Mouse (Mus musculus) midbrain, embryonic 14.5 days (tissue): ENCODE measurements around the gene Zfp106. TPM values are rescaled to one million over a fixed set of nuclear protein-coding genes. Genes with fewer than 3 reads are reported as not detected.

ENCODE experiments used
- ATAC-seq: fragments of 200-750 bp; cut with Nextera tagmentation; 2 replicates; pipeline ENCODE4 v1.8.0; 2017; ENCODE audit warnings: moderate number of reproducible peaks, moderate library complexity; ENCODE audit not compliant: low FRiP score, low TSS enrichment
- DNase-seq: peaks from one replicate; pipeline ENCODE4 v3.0.0-alpha.2; 2015
- H3K27ac ChIP-seq: fragments of 300-500 bp; sonication (generic); replicated peaks from 2 replicates; pipeline ENCODE4 v1.5.1; 2014; ENCODE audit warnings: mild to moderate bottlenecking, low read depth, low read length, moderate library complexity
- H3K27me3 ChIP-seq: fragments of 300-500 bp; sonication (generic); 2 replicates; pipeline ENCODE4 v1.6.1; 2014; ENCODE audit warnings: low read length, control low read depth, mixed read lengths; ENCODE audit not compliant: control insufficient read depth, insufficient read depth
- H3K36me3 ChIP-seq: fragments of 300-500 bp; sonication (generic); 2 replicates; pipeline ENCODE4 v1.6.1; 2014; ENCODE audit warnings: low read length, control low read depth; ENCODE audit not compliant: control insufficient read depth, insufficient read depth
- H3K4me1 ChIP-seq: fragments of 300-500 bp; sonication (generic); 2 replicates; pipeline ENCODE4 v1.6.1; 2014; ENCODE audit warnings: mild to moderate bottlenecking, antibody characterized with exemption, low read length, control low read depth; ENCODE audit not compliant: control insufficient read depth, insufficient read depth
- H3K4me2 ChIP-seq: fragments of 300-500 bp; sonication (generic); 2 replicates; pipeline ENCODE4 v1.6.1; 2014; ENCODE audit warnings: mild to moderate bottlenecking, low read length, moderate library complexity
- H3K4me3 ChIP-seq: fragments of 300-500 bp; sonication (generic); replicated peaks from 2 replicates; pipeline ENCODE4 v1.5.1; 2014; ENCODE audit warnings: low read depth, low read length
- H3K9ac ChIP-seq: fragments of 300-500 bp; sonication (generic); replicated peaks from 2 replicates; pipeline ENCODE4 v1.6.1; 2014; ENCODE audit warnings: mild to moderate bottlenecking, low read length, moderate library complexity
- H3K9me3 ChIP-seq: fragments of 300-500 bp; sonication (generic); 2 replicates; pipeline ENCODE4 v1.6.1; 2016; ENCODE audit warnings: low read length, control low read depth, mixed read lengths; ENCODE audit not compliant: control insufficient read depth
- WGBS: fragments of 180-500 bp; shearing (Covaris S2); extraction: QIAGEN DNeasy Blood & Tissue Kit; methylation state at CpG from one replicate; pipeline ENCODE4 v1.1.7; 2014; 5-methylcytosine and 5-hydroxymethylcytosine counted together
- polyA plus RNA-seq: library from polyadenylated mRNA; unstranded; fragments of >200 nt; fragmentation: Nextera tagmentation; extraction: Ambion mirVana; gene quantifications from 2 replicates; pipeline ENCODE4 v1.2.1, GENCODE M21; 2014

The Zfp106 gene
- polyA plus RNA-seq, 1 experiment from 2014 or later: 53.6 TPM

- Histone ChIP-seq H3K4me3 (no peak overlapping the region), H3K9ac (no peak overlapping the region), H3K36me3 (peaks cover 94% of the 10 kb centered on the region), H3K27me3 (no peaks in the 10 kb centered on the region), H3K9me3 (no peaks in the 10 kb centered on the region), H3K4me1 (no peaks in the 10 kb centered on the region), H3K27ac (no peak overlapping the region), H3K4me2 (no peak overlapping the region)
- ATAC-seq (no peak), DNase-seq (peak; percentile 11)
These were observed 34.1 kb downstream of the Zfp106 start for GRCm38 (mm10) chr2:120529531-120529930.

- H3K9me3 ChIP-seq: no peaks in the 10 kb centered on the region
- H3K4me3 ChIP-seq: no peak overlapping the region
- no peak for ATAC-seq
- no peak overlapping the region for H3K9ac ChIP-seq
- H3K4me1 ChIP-seq: no peaks in the 10 kb centered on the region
- H3K27me3 ChIP-seq: no peaks in the 10 kb centered on the region
- H3K4me2 ChIP-seq: no peak overlapping the region
- no peak overlapping the region for H3K27ac ChIP-seq
- no peak for DNase-seq
- 95% methylated on average over 5 of the region's 5 CpGs for WGBS
- peaks cover 96% of the 10 kb centered on the region for H3K36me3 ChIP-seq
These were observed 36.9 kb downstream of the Zfp106 start for GRCm38 (mm10) chr2:120526771-120527170.

GRCm38 (mm10) chr2:120518547-120519210, 45.0 kb downstream of the Zfp106 start:
- DNase-seq: no peak
- H3K9ac ChIP-seq: no peak overlapping the region
- no peak for ATAC-seq
- 92% methylated on average over 5 of the region's 5 CpGs for WGBS
- H3K4me3 ChIP-seq: no peak overlapping the region
- H3K4me1 ChIP-seq: no peaks in the 10 kb centered on the region
- no peaks in the 10 kb centered on the region for H3K9me3 ChIP-seq
- no peak overlapping the region for H3K27ac ChIP-seq
- no peaks in the 10 kb centered on the region for H3K27me3 ChIP-seq
- no peak overlapping the region for H3K4me2 ChIP-seq
- peaks cover 98% of the 10 kb centered on the region for H3K36me3 ChIP-seq

- Histone ChIP-seq H3K4me1 (no peaks in the 10 kb centered on the region), H3K27me3 (no peaks in the 10 kb centered on the region), H3K27ac (no peak overlapping the region), H3K4me3 (no peak overlapping the region), H3K4me2 (no peak overlapping the region), H3K9ac (no peak overlapping the region), H3K36me3 (peaks cover 86% of the 10 kb centered on the region), H3K9me3 (no peaks in the 10 kb centered on the region)
- 97% methylated on average over 4 of the region's 4 CpGs for WGBS
- ATAC-seq: no peak
- DNase-seq: no peak
These were observed 49.5 kb downstream of the Zfp106 start for GRCm38 (mm10) chr2:120514181-120514580.

GRCm38 (mm10) chr2:120503992-120504391, 59.7 kb downstream of the Zfp106 start:
- peaks cover 20% of the 10 kb centered on the region for H3K36me3 ChIP-seq
- ATAC-seq: no peak
- WGBS: 89% methylated on average over 5 of the region's 5 CpGs
- no peaks in the 10 kb centered on the region for H3K27me3 ChIP-seq
- DNase-seq: no peak
- H3K4me2 ChIP-seq: no peak overlapping the region
- H3K9me3 ChIP-seq: no peaks in the 10 kb centered on the region
- H3K4me1 ChIP-seq: no peaks in the 10 kb centered on the region
- H3K4me3 ChIP-seq: no peak overlapping the region
- H3K27ac ChIP-seq: no peak overlapping the region
- H3K9ac ChIP-seq: no peak overlapping the region

- Histone ChIP-seq H3K4me1 (no peaks in the 10 kb centered on the region), H3K36me3 (peaks cover 13% of the 10 kb centered on the region), H3K4me2 (no peak overlapping the region), H3K27me3 (no peaks in the 10 kb centered on the region), H3K4me3 (no peak overlapping the region), H3K27ac (no peak overlapping the region), H3K9me3 (no peaks in the 10 kb centered on the region), H3K9ac (no peak overlapping the region)
- ATAC-seq: no peak
- 93% methylated on average over 6 of the region's 6 CpGs for WGBS
- DNase-seq: no peak
These were observed 60.5 kb downstream of the Zfp106 start for GRCm38 (mm10) chr2:120503094-120503493.

GRCm38 (mm10) chr2:120502605-120502990, 61.0 kb downstream of the Zfp106 start:
- 83% methylated on average over 3 of the region's 3 CpGs for WGBS
- H3K36me3 ChIP-seq: peaks cover 13% of the 10 kb centered on the region
- H3K9ac ChIP-seq: no peak overlapping the region
- no peak overlapping the region for H3K4me2 ChIP-seq
- no peaks in the 10 kb centered on the region for H3K4me1 ChIP-seq
- H3K27me3 ChIP-seq: no peaks in the 10 kb centered on the region
- ATAC-seq: no peak
- peak; percentile 9 for DNase-seq
- no peak overlapping the region for H3K4me3 ChIP-seq
- no peaks in the 10 kb centered on the region for H3K9me3 ChIP-seq
- H3K27ac ChIP-seq: no peak overlapping the region

GRCm38 (mm10) chr2:120501931-120502604, 61.6 kb downstream of the Zfp106 start:
- Histone ChIP-seq H3K9me3 (no peaks in the 10 kb centered on the region), H3K27me3 (no peaks in the 10 kb centered on the region), H3K4me2 (no peak overlapping the region), H3K27ac (no peak overlapping the region), H3K36me3 (peaks cover 13% of the 10 kb centered on the region), H3K4me1 (no peaks in the 10 kb centered on the region), H3K9ac (no peak overlapping the region), H3K4me3 (no peak overlapping the region)
- DNase-seq (no peak), ATAC-seq (no peak)
- 75% methylated on average over 13 of the region's 13 CpGs for WGBS
